Mouse (Mus musculus) small intestine, adult 2 months (tissue): ENCODE measurements around the gene Mea1. TPM values are rescaled to one million over a fixed set of nuclear protein-coding genes. Genes with fewer than 3 reads are reported as not detected.

Experiments used
- H3K27ac ChIP-seq: fragments of 200-500 bp; 2 replicates; pipeline ENCODE4 v1.5.1; 2012; ENCODE audit warnings: low read depth, low read length, control low read depth, inconsistent platforms; ENCODE audit not compliant: insufficient read depth
- H3K27me3 ChIP-seq: fragments of 200-500 bp; 2 replicates; pipeline ENCODE4 v1.6.1; 2012; ENCODE audit warnings: mild to moderate bottlenecking, moderate library complexity, low read length, inconsistent platforms; ENCODE audit not compliant: control insufficient read depth, insufficient read depth
- H3K36me3 ChIP-seq: fragments of 200-500 bp; 2 replicates; pipeline ENCODE4 v1.6.1; 2012; ENCODE audit warnings: mild to moderate bottlenecking, low read length, control low read depth, inconsistent platforms; ENCODE audit not compliant: control insufficient read depth, insufficient read depth
- H3K4me1 ChIP-seq: fragments of 200-500 bp; 2 replicates; pipeline ENCODE4 v1.6.1; 2012; ENCODE audit warnings: low read length, inconsistent platforms, mixed read lengths; ENCODE audit not compliant: control insufficient read depth, insufficient read depth, insufficient read length
- H3K4me3 ChIP-seq: fragments of 200-500 bp; 2 replicates; pipeline ENCODE4 v1.5.1; 2012; ENCODE audit warnings: low read depth, mild to moderate bottlenecking, control low read depth, inconsistent platforms, low read length, moderate library complexity
- CTCF ChIP-seq: fragments of 200-500 bp; IDR thresholded peaks from 2 replicates; pipeline ENCODE4 v1.5.1; 2012; ENCODE audit warnings: low read depth, mild to moderate bottlenecking, control low read depth, inconsistent platforms, low read length, moderate library complexity, mixed read lengths; ENCODE audit not compliant: insufficient replicate concordance, insufficient read length; ENCODE audit errors: extremely low read depth
- POLR2A ChIP-seq: fragments of 200-500 bp; IDR thresholded peaks from 2 replicates; pipeline ENCODE4 v1.6.1; 2012; ENCODE audit warnings: low read depth, mild to moderate bottlenecking, control low read depth, inconsistent platforms, low read length, moderate library complexity
- WGBS: fragments of 180-500 bp; shearing (Covaris S2); methylation state at CpG from one replicate; pipeline ENCODE4 v1.1.7; 2018; 5-methylcytosine and 5-hydroxymethylcytosine counted together
- polyA plus RNA-seq: library from polyadenylated mRNA; depleted of rRNA; stranded (reverse); fragments of >200 nt; gene quantifications from 2 replicates; pipeline ENCODE4 v1.2.3, GENCODE M21; 2012

Mea1 gene
- polyA plus RNA-seq, 1 experiment: 52.7 TPM

DNA sequence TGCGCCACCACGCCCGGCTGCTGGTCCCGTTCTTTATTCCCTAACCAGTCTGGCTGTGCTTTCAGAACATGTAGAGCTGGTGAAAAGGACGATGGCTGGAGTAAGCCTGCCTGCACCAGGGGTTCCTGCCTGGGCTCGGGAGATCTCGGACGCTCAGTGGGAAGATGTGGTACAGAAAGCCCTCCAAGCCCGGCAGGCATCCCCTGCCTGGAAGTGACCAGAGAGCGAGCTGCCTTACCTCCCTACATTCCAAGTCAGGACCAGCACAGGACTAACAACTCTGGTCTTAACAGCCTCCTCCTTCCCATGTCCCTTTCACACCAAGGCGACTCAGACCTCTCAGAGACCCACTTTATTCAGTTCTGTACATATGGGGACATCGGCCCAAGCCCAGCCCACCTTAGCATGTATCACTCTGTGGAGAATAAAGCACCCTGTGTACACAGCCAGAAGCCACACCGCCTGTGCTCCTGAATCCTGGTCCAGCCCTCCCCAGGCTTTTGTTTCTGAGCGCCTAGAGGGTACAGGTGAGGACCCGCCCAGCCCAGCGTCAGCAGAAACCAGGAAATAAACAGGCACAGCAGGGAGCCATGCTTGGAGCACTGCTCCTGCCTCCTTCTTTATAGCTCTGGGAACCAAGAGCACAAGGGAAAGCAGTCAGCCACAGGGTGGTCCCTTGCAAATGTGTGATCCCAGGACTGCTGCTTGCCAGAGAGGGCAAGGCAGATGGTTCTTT is 4.2 kb downstream of the Mea1 start:
- Histone ChIP-seq H3K27me3 (no peaks in the 10 kb centered on the region), H3K36me3 (peaks cover 46% of the 10 kb centered on the region), H3K4me1 (peaks cover 13% of the 10 kb centered on the region), H3K27ac (no peak overlapping the region), H3K4me3 (no peak overlapping the region)
- 73% methylated on average over 16 of the region's 16 CpGs for WGBS
- TF ChIP-seq CTCF (no peak), POLR2A (no peak)

DNA sequence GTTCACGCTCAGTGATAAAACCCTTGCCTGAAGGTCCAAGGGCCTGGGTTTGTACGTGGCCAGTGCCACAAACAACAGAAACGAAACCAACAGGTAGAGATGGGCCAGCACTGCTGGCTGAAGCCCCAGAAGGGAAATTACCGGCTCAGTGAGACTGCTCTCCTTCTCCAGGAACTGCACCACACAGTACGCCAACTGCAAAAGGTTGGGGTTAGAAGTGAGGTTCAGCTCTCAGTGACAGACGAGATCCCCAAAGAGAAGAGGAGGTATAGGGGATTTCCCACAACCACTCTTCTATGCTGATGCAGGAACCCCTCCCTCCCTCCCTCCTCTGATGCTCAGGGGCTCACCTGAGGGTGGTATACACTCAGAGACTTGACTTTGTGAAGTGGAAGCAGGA is 7.3 kb downstream of the Mea1 start:
- no peak overlapping the region for H3K27ac ChIP-seq

DNA sequence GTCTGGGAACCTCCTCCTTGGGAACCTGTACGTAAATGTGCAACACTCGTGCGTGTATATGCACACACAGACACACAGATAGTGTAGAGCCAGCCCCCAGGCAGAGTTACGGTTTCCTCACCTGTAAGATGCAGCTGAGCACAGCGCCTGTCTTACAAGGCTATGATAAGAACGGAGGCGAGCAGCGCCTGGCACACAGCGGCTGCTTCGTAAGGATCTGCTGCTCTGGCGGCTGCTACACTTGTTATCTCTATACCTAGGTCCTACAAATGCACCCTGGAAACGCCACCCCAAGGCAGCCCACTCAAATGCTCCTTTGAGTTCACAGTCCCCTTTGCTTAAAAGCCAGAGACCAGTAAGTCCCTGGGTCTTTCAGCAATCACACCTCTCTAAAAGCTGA is 12.1 kb downstream of the Mea1 start:
- Histone ChIP-seq H3K4me3 (no peak overlapping the region), H3K27ac (no peak overlapping the region), H3K36me3 (peaks cover 31% of the 10 kb centered on the region), H3K27me3 (no peaks in the 10 kb centered on the region), H3K4me1 (no peaks in the 10 kb centered on the region)
- 90% methylated on average over 12 of the region's 12 CpGs for WGBS
- TF ChIP-seq CTCF (no peak), POLR2A (no peak)

More for the DNA sequence above, 7.3 kb downstream of the Mea1 start:
- peaks cover 5% of the 10 kb centered on the region; the same call in 1 of the 2 replicates for H3K4me1 ChIP-seq
- TF ChIP-seq CTCF: no peak
- no peak for TF ChIP-seq POLR2A
- H3K36me3 ChIP-seq: peaks cover 53% of the 10 kb centered on the region
- no peak overlapping the region for H3K4me3 ChIP-seq
- no peaks in the 10 kb centered on the region for H3K27me3 ChIP-seq
- 85% methylated on average over 6 of the region's 6 CpGs for WGBS

DNA sequence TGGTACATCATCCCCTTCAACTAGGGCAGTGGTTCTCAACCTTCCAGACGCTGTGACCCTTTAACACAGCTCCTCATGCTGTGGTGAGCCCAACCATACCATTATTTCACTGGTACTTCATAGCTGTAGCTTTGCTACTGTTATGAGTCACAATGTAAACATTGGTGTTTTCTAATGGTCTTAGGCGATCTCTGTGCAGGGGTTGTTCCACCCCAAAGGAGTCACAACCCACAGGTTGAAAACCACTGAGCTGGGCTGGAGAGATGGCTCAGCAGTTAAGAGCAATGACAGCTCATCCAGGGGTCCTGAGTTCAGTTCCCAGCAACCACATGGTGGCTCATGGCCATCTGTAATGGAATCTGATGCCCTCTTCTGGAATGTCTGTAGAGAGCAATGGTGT is 12.8 kb downstream of the Mea1 start:
- TF ChIP-seq CTCF (no peak), POLR2A (no peak)
- Histone ChIP-seq H3K36me3 (peaks cover 24% of the 10 kb centered on the region), H3K4me1 (no peaks in the 10 kb centered on the region), H3K4me3 (no peak overlapping the region), H3K27me3 (no peaks in the 10 kb centered on the region), H3K27ac (no peak overlapping the region)
- 84% methylated on average over 2 of the region's 2 CpGs for WGBS

GRCm38 (mm10) chr17:46694517-46695063 is 16.0 kb downstream of the Mea1 start:
- Histone ChIP-seq H3K4me3 (no peak overlapping the region), H3K27me3 (no peaks in the 10 kb centered on the region), H3K27ac (no peak overlapping the region), H3K4me1 (peaks cover 14% of the 10 kb centered on the region), H3K36me3 (peaks cover 11% of the 10 kb centered on the region; the same call in 1 of the 2 replicates)
- TF ChIP-seq CTCF (no peak), POLR2A (no peak)
- WGBS: 92% methylated on average over 1 of the region's 1 CpGs

DNA sequence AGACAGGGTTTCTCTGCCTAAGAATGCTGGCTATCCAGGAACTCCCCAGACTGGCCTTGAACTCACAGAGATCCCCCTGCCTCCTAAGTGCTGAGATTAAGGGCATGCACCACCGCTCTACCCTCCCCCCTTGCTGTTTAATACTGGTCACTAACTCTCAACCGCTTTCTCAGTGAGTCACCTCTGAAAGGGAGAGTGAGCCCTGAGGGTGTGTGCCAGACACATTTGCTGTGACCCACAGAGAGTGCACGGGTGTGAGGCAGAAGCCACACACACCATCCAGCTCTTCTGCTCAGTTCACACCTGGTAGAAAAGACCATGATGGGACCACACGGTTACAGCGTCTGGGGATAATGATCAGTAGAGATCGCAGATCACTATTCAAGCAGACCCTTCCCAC is 19.9 kb downstream of the Mea1 start:
- peaks cover 27% of the 10 kb centered on the region for H3K4me1 ChIP-seq
- H3K36me3 ChIP-seq: peaks cover 3% of the 10 kb centered on the region; the same call in 1 of the 2 replicates
- 87% methylated on average over 6 of the region's 6 CpGs for WGBS
- no peak overlapping the region for H3K4me3 ChIP-seq
- no peaks in the 10 kb centered on the region for H3K27me3 ChIP-seq
- H3K27ac ChIP-seq: peak overlapping the region; percentile 68
- TF ChIP-seq POLR2A: no peak
- no peak for TF ChIP-seq CTCF

DNA sequence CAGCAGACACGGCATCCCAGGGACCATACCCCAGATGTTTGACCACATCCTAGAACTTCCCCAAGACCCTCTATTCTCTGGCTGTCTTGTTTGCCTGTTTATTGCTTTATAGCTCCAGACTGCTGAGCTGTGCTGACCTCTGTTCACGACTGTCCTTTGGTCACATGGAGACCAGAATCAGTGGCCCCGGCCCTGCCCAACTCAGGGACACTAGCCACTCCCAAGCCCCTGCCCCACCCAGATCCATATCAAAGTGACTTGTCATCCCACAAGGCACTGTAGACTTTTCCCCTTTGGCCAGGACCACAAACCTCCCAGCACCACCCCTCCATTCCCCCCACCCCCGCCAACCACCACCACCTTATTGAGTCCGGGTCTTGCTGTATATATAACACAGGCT is 20.7 kb downstream of the Mea1 start:
- WGBS: 62% methylated on average over 5 of the region's 5 CpGs
- no peaks in the 10 kb centered on the region for H3K27me3 ChIP-seq
- peaks cover 32% of the 10 kb centered on the region for H3K4me1 ChIP-seq
- no peak overlapping the region for H3K4me3 ChIP-seq
- H3K27ac ChIP-seq: peak overlapping the region; percentile 68
- peaks cover 3% of the 10 kb centered on the region; the same call in 1 of the 2 replicates for H3K36me3 ChIP-seq
- TF ChIP-seq CTCF: no peak
- no peak for TF ChIP-seq POLR2A

DNA sequence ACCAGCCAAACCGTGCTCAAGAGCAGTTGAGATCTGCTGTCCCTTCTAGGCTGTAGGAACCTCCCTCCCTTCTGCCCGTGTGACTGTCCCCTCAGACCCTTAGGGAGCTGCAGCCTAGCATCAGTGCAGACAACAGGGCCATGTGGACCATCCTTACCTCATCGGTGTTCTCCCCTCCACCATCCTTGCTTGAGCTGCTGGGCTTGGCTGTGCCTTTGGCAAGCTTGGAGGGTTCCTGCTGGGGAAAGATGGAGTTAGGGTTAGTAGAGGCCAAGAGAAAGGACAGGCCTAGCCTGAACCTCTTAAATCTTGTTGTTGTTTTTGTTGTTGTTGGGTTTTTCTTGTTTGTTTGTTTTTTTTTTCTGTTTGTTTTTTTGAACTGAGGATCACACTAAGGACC is 21.3 kb downstream of the Mea1 start:
- 86% methylated on average over 3 of the region's 3 CpGs for WGBS
- Histone ChIP-seq H3K4me1 (peaks cover 32% of the 10 kb centered on the region), H3K27ac (peak overlapping the region; percentile 45), H3K4me3 (no peak overlapping the region), H3K27me3 (no peaks in the 10 kb centered on the region), H3K36me3 (peaks cover 3% of the 10 kb centered on the region; the same call in 1 of the 2 replicates)
- TF ChIP-seq CTCF (no peak), POLR2A (no peak)
